Mouse (Mus musculus): ENCODE measurements around the gene Fgf22. TPM values are rescaled to one million over a fixed set of nuclear protein-coding genes. Genes with fewer than 3 reads are reported as not detected.

Fgf22 gene
- 0.28 TPM in 1 of 2 replicates, not detected in the other for polyA plus RNA-seq (2015; fragmentation: Nextera tagmentation; extraction: Ambion mirVana)

DNA sequence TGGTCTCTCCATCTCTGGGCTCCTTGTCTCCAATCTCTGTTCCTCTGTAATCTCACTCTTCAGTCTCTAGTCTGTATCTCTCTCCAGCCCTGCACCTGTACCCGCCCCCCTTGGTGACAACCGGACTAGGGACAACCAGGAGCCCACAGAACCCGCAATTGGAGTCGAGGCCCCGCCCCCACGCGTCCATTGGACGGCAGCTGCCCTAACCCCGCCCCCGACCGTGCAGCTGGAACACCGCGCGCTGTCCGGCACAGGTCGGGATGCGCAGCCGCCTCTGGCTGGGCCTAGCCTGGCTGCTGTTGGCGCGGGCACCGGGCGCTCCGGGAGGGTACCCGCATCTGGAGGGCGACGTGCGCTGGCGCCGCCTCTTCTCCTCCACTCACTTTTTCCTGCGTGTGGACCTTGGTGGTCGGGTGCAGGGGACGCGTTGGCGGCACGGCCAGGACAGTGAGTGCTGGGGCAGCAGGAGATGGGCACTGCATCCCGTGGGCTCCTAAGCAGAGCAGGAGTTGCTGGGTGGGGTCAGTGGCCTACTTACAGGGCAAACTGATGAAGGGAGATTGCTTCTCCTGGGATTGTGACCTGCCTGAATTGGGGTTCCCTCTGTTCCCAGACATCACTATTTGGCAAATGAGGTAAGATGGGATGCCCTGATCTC is at the start of gene Fgf22:
Gene Fgf22 (plus strand): TSS at position 221 of the 661 bp plus-strand sequence.

DNA sequence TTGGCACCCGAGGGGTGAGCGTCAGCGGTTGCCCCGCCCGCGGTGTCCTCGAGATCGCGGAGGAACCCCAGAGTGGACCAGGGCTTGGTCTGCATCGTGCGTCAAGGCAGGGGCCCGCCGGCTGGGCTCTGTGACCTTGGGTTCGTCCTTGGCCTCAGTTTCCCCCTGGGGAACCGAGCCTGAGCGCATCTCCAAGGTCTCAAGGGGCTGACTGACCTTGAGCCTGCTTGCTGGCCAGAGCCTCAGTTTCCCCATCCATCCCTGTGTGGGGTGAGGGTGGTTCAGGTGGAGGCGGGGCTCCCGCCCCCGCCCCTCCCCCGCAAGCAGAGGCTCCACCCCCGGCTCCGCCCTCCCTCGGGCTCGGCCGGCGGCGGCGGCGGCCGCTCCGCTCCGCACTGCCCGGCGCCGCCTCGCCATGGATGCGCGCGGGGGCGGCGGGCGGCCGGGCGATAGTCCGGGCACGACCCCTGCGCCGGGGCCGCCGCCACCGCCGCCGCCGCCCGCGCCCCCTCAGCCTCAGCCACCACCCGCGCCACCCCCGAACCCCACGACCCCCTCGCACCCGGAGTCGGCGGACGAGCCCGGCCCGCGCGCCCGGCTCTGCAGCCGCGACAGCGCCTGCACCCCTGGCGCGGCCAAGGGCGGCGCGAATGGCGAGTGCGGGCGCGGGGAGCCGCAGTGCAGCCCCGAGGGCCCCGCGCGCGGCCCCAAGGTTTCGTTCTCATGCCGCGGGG is 38.5 kb upstream of the Fgf22 start, which contains the start of gene Hcn2:
Gene Hcn2 (plus strand): TSS at position 381 of the 734 bp plus-strand sequence.

DNA sequence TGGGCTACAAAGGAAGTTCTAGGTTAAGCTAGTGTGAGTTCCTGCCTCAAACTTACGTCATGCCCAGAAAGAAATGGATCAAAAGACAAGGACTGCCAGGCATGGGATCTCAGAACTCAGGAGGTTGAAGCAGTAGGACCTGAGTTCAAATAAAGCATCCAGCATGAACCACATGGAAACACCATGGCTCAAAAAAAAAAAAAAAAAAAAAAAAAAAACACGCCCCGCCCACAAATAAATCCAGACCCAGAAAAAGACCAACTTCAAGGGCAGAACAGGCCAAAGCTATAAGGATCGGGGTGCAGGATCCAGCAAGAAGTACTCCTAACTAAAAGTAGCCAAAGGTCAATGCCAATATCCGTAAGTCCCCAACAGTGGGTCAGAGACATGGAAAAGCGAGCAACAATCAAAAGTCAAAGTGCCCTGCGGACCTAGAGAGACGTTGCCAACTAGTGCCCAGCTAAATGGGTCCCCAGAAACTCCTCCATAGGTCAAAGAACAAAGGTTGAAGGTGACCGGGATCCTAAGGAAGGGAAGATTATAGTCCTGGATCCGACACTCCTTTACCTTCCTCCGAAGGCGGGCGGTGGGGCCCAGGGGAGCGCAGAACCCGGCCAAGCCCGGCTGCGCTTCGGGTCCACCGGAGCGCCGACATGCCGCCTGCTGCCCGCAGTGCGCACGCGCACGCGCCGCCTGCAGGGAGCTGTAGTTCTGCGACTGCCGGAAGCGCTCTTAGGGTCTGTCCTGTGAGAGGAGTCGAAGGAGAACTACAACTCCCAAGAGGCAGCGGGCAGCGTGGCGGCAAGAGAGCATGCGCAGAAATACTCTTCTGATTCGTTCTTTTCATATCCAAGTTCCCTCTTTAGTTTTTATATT is 8.7 kb upstream of the Fgf22 start, which contains the start of gene Polrmt:
Gene Polrmt (minus strand): TSS at position 684 of the 876 bp plus-strand sequence.

DNA sequence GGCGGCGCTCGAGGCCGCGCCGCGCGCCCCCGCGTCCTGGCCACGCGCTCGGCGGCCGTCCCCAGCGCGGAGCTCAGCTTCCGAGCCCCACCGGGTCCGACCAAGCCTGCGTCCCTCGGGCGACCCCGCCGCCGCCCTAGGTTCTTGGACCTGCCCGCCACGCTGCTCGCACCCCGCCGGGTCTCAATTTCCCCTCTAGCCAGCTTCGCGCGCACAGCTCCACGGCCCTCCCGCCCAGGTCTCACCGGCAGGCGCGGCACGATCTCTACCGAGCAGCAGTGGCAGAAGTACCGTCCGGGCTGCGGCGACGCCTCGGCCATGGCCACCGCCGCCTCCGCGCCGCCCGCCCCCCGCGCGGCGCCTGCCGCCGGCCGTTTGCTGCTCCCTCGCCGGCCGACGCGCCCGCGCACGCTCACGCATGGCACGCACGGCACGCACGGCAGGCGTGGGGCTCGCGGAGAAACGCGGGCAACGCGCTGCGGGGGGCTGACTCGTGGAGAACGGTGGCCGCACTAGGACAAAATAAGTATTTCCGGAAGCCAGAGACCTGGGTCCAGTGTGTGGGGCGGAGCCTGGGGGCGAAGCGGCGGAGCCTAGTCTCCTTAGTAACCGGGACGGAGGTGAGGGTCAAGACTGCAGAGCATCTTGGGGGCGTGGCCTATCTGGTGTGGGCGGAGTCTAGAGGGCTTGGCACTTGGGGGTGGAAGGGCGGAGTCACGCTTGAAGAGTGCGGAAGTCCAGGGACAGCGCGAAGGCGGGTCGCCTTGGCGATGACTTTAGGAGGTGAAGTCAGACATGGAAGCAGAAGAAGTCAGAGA is 11.8 kb downstream of the Fgf22 start, which contains the start of gene Rnf126:
Gene Rnf126 (minus strand): TSS at position 445 of the 818 bp plus-strand sequence.

DNA sequence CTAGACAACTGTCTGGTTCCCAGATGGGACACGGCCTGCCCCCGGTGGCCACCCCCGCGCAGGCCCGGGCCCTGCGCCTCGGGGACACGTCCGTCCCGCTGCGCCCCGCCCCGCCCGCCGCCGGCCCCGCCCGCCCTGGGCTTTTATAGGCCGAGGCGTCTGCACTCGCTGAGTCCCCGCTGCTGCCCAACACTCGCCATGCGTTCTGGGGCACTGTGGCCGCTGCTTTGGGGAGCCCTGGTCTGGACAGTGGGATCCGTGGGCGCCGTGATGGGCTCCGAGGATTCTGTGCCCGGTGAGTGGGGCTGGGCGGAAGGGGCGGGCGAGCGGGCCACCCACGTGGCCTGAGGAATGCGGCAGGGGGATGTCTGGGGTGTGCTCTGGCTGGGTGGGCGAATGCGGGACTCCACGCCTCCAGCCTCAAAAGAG is 22.2 kb downstream of the Fgf22 start, which contains the start of gene Fstl3:
Gene Fstl3 (plus strand): TSS at position 170 of the 429 bp plus-strand sequence.

DNA sequence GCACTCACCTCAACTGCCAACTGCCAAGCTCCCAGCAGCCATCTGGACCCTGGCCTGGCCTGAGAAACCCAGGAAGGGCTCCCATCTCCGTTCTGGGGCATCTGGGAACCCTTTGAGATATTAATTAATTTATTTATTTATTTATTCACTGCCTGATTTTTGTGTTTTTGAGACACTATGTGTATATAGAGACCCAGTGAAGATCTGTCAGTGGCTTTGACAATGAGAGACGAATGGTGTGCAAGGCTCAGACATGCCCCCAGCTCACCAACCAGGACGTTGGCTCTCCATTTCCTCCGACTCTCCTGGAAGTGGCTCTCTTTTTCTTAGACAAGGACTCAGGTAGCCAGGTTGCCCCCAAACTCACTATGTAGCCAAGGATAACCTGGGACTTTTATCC is 36.0 kb downstream of the Fgf22 start, which contains the start of gene Prss57:
Gene Prss57 (minus strand): TSS at position 101 of the 400 bp plus-strand sequence.

DNA sequence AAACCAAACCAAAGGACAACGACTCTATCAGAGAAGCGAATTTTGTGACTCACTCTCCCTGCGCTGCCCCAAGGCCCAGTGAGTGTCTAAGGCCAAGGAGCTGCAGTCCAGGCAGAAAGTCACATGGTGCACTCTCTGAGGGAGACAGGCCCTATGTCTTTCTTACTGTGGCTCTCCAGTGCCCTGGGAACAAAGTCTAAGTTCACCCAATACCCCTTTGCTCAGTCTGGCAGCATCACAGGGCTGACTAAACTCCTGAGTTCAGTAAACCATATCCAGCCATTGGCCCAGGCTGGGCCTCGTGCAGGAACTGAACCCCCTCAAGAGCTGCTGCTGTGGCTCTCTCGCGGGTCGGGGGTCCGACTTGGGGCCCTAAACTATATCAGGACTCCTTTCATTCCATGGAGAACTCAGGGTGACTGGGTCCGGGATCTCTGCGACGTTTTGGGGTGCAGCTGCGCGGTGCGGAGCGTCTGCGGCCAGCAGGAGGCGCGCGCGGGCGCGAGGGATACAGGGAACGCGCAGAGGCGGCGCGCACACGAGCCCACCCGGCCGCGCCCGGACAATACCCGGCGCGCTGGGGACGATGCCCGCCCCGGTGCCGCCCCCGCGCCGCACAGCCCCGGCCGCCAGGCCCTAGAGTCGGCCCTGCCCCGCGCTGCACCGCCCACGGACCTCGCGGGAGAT is 38.3 kb downstream of the Fgf22 start, which contains the start of gene Palm:
Gene Palm (plus strand): TSS at position 522 of the 687 bp plus-strand sequence.

Other genes with a start within 250 kb of the Fgf22 start
- gene Plpp2, start 221.3 kb upstream of the Fgf22 start, polyA plus RNA-seq (2015; fragmentation: Nextera tagmentation; extraction: Ambion mirVana) = 8.5 and 11.1 TPM in 2 replicates
- gene Mier2, start 199.9 kb upstream of the Fgf22 start, polyA plus RNA-seq (2015; fragmentation: Nextera tagmentation; extraction: Ambion mirVana) = 10.7 and 13.4 TPM in 2 replicates
- not detected in 2 replicates for gene Theg, start 167.7 kb upstream of the Fgf22 start, polyA plus RNA-seq (2015; fragmentation: Nextera tagmentation; extraction: Ambion mirVana)
- gene C2cd4c, start 141.1 kb upstream of the Fgf22 start, polyA plus RNA-seq (2015; fragmentation: Nextera tagmentation; extraction: Ambion mirVana) = not detected in 2 replicates
- 0.90 TPM in 2 replicates for gene Shc2, start 117.2 kb upstream of the Fgf22 start, polyA plus RNA-seq (2015; fragmentation: Nextera tagmentation; extraction: Ambion mirVana)
- gene Odf3l2, start 109.3 kb upstream of the Fgf22 start, polyA plus RNA-seq (2015; fragmentation: Nextera tagmentation; extraction: Ambion mirVana) = not detected in 2 replicates
- 25.8 and 30.9 TPM in 2 replicates for gene Madcam1, start 90.5 kb upstream of the Fgf22 start, polyA plus RNA-seq (2015; fragmentation: Nextera tagmentation; extraction: Ambion mirVana)
- 31.4 and 37.7 TPM in 2 replicates for gene Tpgs1, start 85.7 kb upstream of the Fgf22 start, polyA plus RNA-seq (2015; fragmentation: Nextera tagmentation; extraction: Ambion mirVana)
- gene Cdc34, start 72.9 kb upstream of the Fgf22 start, polyA plus RNA-seq (2015; fragmentation: Nextera tagmentation; extraction: Ambion mirVana) = 108 and 126 TPM in 2 replicates
- 0.23 and 0.45 TPM in 2 replicates for gene Gzmm, start 66.1 kb upstream of the Fgf22 start, polyA plus RNA-seq (2015; fragmentation: Nextera tagmentation; extraction: Ambion mirVana)
- 663 and 749 TPM in 2 replicates for gene Bsg, start 50.6 kb upstream of the Fgf22 start, polyA plus RNA-seq (2015; fragmentation: Nextera tagmentation; extraction: Ambion mirVana)
- 0.04 and 0.07 TPM in 2 replicates for gene Hcn2, start 38.4 kb upstream of the Fgf22 start, polyA plus RNA-seq (2015; fragmentation: Nextera tagmentation; extraction: Ambion mirVana)
- 15.7 and 18.4 TPM in 2 replicates for gene Polrmt, start 8.5 kb upstream of the Fgf22 start, polyA plus RNA-seq (2015; fragmentation: Nextera tagmentation; extraction: Ambion mirVana)
- 41.4 and 42.3 TPM in 2 replicates for gene Rnf126, start 11.9 kb downstream of the Fgf22 start, polyA plus RNA-seq (2015; fragmentation: Nextera tagmentation; extraction: Ambion mirVana)
- gene Fstl3, start 22.2 kb downstream of the Fgf22 start, polyA plus RNA-seq (2015; fragmentation: Nextera tagmentation; extraction: Ambion mirVana) = 3.3 and 3.6 TPM in 2 replicates
- 9.3 and 15.0 TPM in 2 replicates for gene Prss57, start 35.9 kb downstream of the Fgf22 start, polyA plus RNA-seq (2015; fragmentation: Nextera tagmentation; extraction: Ambion mirVana)
- gene Palm, start 38.5 kb downstream of the Fgf22 start, polyA plus RNA-seq (2015; fragmentation: Nextera tagmentation; extraction: Ambion mirVana) = 16.9 and 22.9 TPM in 2 replicates
- gene Misp, start 65.9 kb downstream of the Fgf22 start, polyA plus RNA-seq (2015; fragmentation: Nextera tagmentation; extraction: Ambion mirVana) = 0.08 and 0.27 TPM in 2 replicates
- gene Ptbp1, start 99.4 kb downstream of the Fgf22 start, polyA plus RNA-seq (2015; fragmentation: Nextera tagmentation; extraction: Ambion mirVana) = 131 and 134 TPM in 2 replicates
- 176 and 239 TPM in 2 replicates for gene Prtn3, start 119.4 kb downstream of the Fgf22 start, polyA plus RNA-seq (2015; fragmentation: Nextera tagmentation; extraction: Ambion mirVana)
- 9.7 and 12.6 TPM in 2 replicates for gene Plppr3, start 119.6 kb downstream of the Fgf22 start, polyA plus RNA-seq (2015; fragmentation: Nextera tagmentation; extraction: Ambion mirVana)
- gene Elane, start 131.2 kb downstream of the Fgf22 start, polyA plus RNA-seq (2015; fragmentation: Nextera tagmentation; extraction: Ambion mirVana) = 219 and 294 TPM in 2 replicates
- gene Cfd, start 135.8 kb downstream of the Fgf22 start, polyA plus RNA-seq (2015; fragmentation: Nextera tagmentation; extraction: Ambion mirVana) = not detected in 2 replicates
- gene Med16, start 153.8 kb downstream of the Fgf22 start, polyA plus RNA-seq (2015; fragmentation: Nextera tagmentation; extraction: Ambion mirVana) = 20.3 and 23.3 TPM in 2 replicates
- gene Gm26602, start 155.8 kb downstream of the Fgf22 start, polyA plus RNA-seq (2015; fragmentation: Nextera tagmentation; extraction: Ambion mirVana) = not detected in 2 replicates
- 0.41 and 0.68 TPM in 2 replicates for gene Kiss1r, start 161.9 kb downstream of the Fgf22 start, polyA plus RNA-seq (2015; fragmentation: Nextera tagmentation; extraction: Ambion mirVana)
- gene R3hdm4, start 166.1 kb downstream of the Fgf22 start, polyA plus RNA-seq (2015; fragmentation: Nextera tagmentation; extraction: Ambion mirVana) = 107 and 121 TPM in 2 replicates
- gene Arid3a, start 172.0 kb downstream of the Fgf22 start, polyA plus RNA-seq (2015; fragmentation: Nextera tagmentation; extraction: Ambion mirVana) = 6.2 and 8.2 TPM in 2 replicates
- 64.8 and 66.8 TPM in 2 replicates for gene Wdr18, start 205.1 kb downstream of the Fgf22 start, polyA plus RNA-seq (2015; fragmentation: Nextera tagmentation; extraction: Ambion mirVana)
- gene Grin3b, start 215.6 kb downstream of the Fgf22 start, polyA plus RNA-seq (2015; fragmentation: Nextera tagmentation; extraction: Ambion mirVana) = 0.11 TPM in 2 replicates
- gene Tmem259, start 229.3 kb downstream of the Fgf22 start, polyA plus RNA-seq (2015; fragmentation: Nextera tagmentation; extraction: Ambion mirVana) = 16.8 and 16.9 TPM in 2 replicates
- gene Cnn2, start 233.5 kb downstream of the Fgf22 start, polyA plus RNA-seq (2015; fragmentation: Nextera tagmentation; extraction: Ambion mirVana) = 98.3 and 121 TPM in 2 replicates
- gene Abca7, start 241.4 kb downstream of the Fgf22 start, polyA plus RNA-seq (2015; fragmentation: Nextera tagmentation; extraction: Ambion mirVana) = 8.3 and 8.8 TPM in 2 replicates

All from spleen, postnatal 0 days (tissue).